Mouse (Mus musculus): ENCODE results near the gene Gpr155.

Gene Gpr155

GRCm38 (mm10) chr2:73317426-73317825 lies 68.9 kb downstream of the Gpr155 start:
- DNase-seq: no peak

- no peak for DNase-seq
Observed at GRCm38 (mm10) chr2:73314311-73314710, 72.1 kb downstream of the Gpr155 start.

GRCm38 (mm10) chr2:73313117-73313501 lies 73.3 kb downstream of the Gpr155 start:
- peak; percentile 12 for DNase-seq

- peak; percentile 97 for DNase-seq
Observed at GRCm38 (mm10) chr2:73312152-73313116, 73.9 kb downstream of the Gpr155 start, which contains the start of the genes Scrn3 and Cir1. TSS of gene Scrn3 (plus strand) at chr2:73312601. TSS of gene Cir1 (minus strand) at chr2:73312701.

GRCm38 (mm10) chr2:73306006-73306405 lies 80.4 kb downstream of the Gpr155 start:
- no peak for DNase-seq

GRCm38 (mm10) chr2:73304506-73304905 lies 81.9 kb downstream of the Gpr155 start:
- DNase-seq: no peak

- DNase-seq: no peak
Observed at GRCm38 (mm10) chr2:73302722-73303121, 83.7 kb downstream of the Gpr155 start.

GRCm38 (mm10) chr2:73301979-73302378 lies 84.4 kb downstream of the Gpr155 start:
- no peak for DNase-seq

GRCm38 (mm10) chr2:73298841-73299240 lies 87.5 kb downstream of the Gpr155 start:
- no peak for DNase-seq

- no peak for DNase-seq
Observed at GRCm38 (mm10) chr2:73298154-73298553, 88.2 kb downstream of the Gpr155 start.

GRCm38 (mm10) chr2:73295023-73295422 lies 91.3 kb downstream of the Gpr155 start:
- no peak for DNase-seq

Measured in right cerebral cortex, adult 18-20 months (tissue).